Mouse (Mus musculus) hindbrain, postnatal 0 days (tissue): ENCODE measurements at regions not wholly inside any gene's neighbourhood (a gene's known extent, or its start where the extent isn't known, plus 50 kb on each side); places are given as distances from the start of the nearest gene placed in this dataset.

Source experiments
- ATAC-seq: fragments of 200-750 bp; cut with Nextera tagmentation; 2 replicates; pipeline ENCODE4 v1.8.0; 2017; ENCODE audit warnings: mild to moderate bottlenecking, moderate TSS enrichment, moderate library complexity
- DNase-seq: peaks from one replicate; pipeline ENCODE4 v3.0.0-alpha.2; 2015; ENCODE audit warnings: low spot score
- H3K27ac ChIP-seq: fragments of 300-500 bp; sonication (generic); 2 replicates; pipeline ENCODE4 v1.5.1; 2014; ENCODE audit warnings: mild to moderate bottlenecking
- H3K27me3 ChIP-seq: fragments of 300-500 bp; sonication (generic); 2 replicates; pipeline ENCODE4 v1.6.1; 2014; ENCODE audit warnings: low read length, mixed read lengths; ENCODE audit not compliant: insufficient read depth
- H3K36me3 ChIP-seq: fragments of 300-500 bp; sonication (generic); 2 replicates; pipeline ENCODE4 v1.6.1; 2014; ENCODE audit warnings: low read length, mixed read lengths; ENCODE audit not compliant: insufficient read depth
- H3K4me1 ChIP-seq: fragments of 300-500 bp; sonication (generic); 2 replicates; pipeline ENCODE4 v1.6.1; 2014; ENCODE audit warnings: antibody characterized with exemption, low read length, mixed read lengths; ENCODE audit not compliant: insufficient read depth
- H3K4me2 ChIP-seq: fragments of 300-500 bp; sonication (generic); 2 replicates; pipeline ENCODE4 v1.6.1; 2014; ENCODE audit warnings: low read depth, mild to moderate bottlenecking, low read length, moderate library complexity, mixed read lengths
- H3K4me3 ChIP-seq: fragments of 300-500 bp; sonication (generic); 2 replicates; pipeline ENCODE4 v1.5.1; 2014; ENCODE audit warnings: low read length
- H3K9ac ChIP-seq: fragments of 300-500 bp; sonication (generic); replicated peaks from 2 replicates; pipeline ENCODE4 v1.6.1; 2014; ENCODE audit warnings: mild to moderate bottlenecking, low read length, moderate library complexity, mixed read lengths
- H3K9me3 ChIP-seq: fragments of 300-500 bp; sonication (generic); 2 replicates; pipeline ENCODE4 v1.6.1; 2016; ENCODE audit warnings: low read length, mixed read lengths
- CTCF ChIP-seq: IDR thresholded peaks from 2 replicates; pipeline ENCODE4 v1.5.1; 2016; ENCODE audit warnings: antibody characterized with exemption, control low read depth, low read depth
- WGBS: fragments of 180-500 bp; shearing (Covaris S2); extraction: QIAGEN DNeasy Blood & Tissue Kit; methylation state at CpG from one replicate; pipeline ENCODE4 v1.1.7; 2014; 5-methylcytosine and 5-hydroxymethylcytosine counted together

DNA sequence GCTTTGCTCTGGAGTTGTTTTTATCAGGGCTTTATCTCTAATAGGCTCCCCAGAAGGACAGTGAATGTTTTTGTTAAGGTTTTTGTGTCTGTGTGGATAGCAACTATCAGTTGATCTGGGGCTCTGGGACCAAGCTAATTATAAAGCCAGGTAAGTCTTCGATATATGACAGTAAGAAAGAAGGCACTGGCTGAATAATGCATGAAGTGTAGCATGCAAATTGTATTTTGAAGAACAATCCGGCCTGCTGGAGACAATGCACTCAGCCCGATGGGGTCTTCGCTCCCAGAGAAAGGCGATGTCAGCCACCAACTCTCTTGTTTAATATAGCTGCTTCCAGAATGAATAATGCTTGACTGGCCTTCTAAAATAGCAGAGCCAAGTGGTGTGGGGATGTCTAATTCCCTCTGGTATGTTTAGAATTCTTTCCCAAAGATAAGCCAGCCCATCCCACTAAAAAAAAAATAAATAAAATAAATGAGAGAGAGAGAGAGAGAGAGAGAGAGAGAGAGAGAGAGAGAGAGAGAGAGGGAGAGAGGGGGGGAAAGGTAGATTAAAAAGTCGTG is 68.6 kb downstream of the Dad1 start:
- Histone ChIP-seq H3K9ac (no peak overlapping the region), H3K27ac (no peak overlapping the region), H3K4me2 (no peak overlapping the region), H3K27me3 (no peaks in the 10 kb centered on the region), H3K4me3 (no peak overlapping the region), H3K9me3 (no peaks in the 10 kb centered on the region), H3K36me3 (no peaks in the 10 kb centered on the region), H3K4me1 (peaks cover 16% of the 10 kb centered on the region; the same call in 1 of the 2 replicates)
- WGBS = 21% methylated on average over 6 of the region's 6 CpGs
- ATAC-seq = no peak
- no peak for TF ChIP-seq CTCF
- no peak for DNase-seq

DNA sequence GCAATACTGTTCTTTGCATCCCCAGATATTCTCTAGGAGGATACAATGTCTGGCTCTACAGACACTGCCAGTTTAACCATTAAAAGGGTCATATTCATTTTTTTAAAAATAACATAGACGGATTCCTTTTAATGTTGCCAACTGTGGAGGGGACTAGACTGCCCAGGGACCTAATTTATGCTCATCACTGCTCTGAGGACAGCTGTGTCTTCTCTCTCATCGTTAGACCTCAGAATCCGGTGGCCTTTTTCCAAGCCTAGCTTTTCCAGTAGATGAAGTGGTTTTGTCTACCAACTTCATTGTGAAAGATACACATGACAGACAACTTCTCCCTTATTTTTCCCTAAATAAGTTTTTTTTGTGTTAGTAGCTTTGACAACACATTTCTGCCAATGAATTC is 70.0 kb downstream of the Dad1 start:
- Histone ChIP-seq H3K4me1 (peaks cover 16% of the 10 kb centered on the region; the same call in 1 of the 2 replicates), H3K27me3 (no peaks in the 10 kb centered on the region), H3K9ac (no peak overlapping the region), H3K4me3 (no peak overlapping the region), H3K27ac (no peak overlapping the region), H3K9me3 (no peaks in the 10 kb centered on the region), H3K36me3 (no peaks in the 10 kb centered on the region), H3K4me2 (no peak overlapping the region)
- ATAC-seq = no peak
- no peak for TF ChIP-seq CTCF
- no peak for DNase-seq
- WGBS = 59% methylated on average over 3 of the region's 3 CpGs

GRCm38 (mm10) chr14:54182838-54183237 is 71.1 kb downstream of the Dad1 start:
- WGBS = 57% methylated on average over 10 of the region's 10 CpGs
- DNase-seq = no peak
- TF ChIP-seq CTCF = no peak
- H3K4me1 ChIP-seq = peaks cover 16% of the 10 kb centered on the region; the same call in 1 of the 2 replicates
- ATAC-seq = no peak
- H3K9me3 ChIP-seq = no peaks in the 10 kb centered on the region
- H3K27me3 ChIP-seq = no peaks in the 10 kb centered on the region
- no peak overlapping the region for H3K9ac ChIP-seq
- no peak overlapping the region for H3K4me3 ChIP-seq
- no peaks in the 10 kb centered on the region for H3K36me3 ChIP-seq
- H3K27ac ChIP-seq = no peak overlapping the region
- H3K4me2 ChIP-seq = no peak overlapping the region

DNA sequence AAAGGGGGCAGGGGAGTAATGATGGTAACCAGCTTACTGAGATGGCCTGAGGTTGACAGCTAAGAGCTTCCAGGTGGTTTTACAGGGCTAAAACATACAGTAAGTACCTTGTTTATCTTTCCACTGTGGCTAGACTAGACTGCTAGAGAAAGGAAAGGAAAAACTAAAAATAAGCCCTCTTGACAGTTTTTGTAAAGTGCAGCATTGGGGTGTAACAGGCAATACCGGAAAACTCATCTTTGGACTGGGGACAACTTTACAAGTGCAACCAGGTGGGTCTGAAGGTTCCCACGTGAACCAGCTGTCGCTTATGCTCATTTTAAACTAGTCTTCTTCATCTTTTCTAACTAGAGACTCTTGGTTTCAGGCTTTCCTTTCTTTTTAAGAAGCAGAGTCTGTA is 72.6 kb downstream of the Dad1 start:
- DNase-seq (no peak), ATAC-seq (no peak)
- H3K9me3 ChIP-seq = no peaks in the 10 kb centered on the region
- no peak overlapping the region for H3K9ac ChIP-seq
- no peak for TF ChIP-seq CTCF
- no peaks in the 10 kb centered on the region for H3K36me3 ChIP-seq
- 94% methylated on average over 3 of the region's 3 CpGs for WGBS
- H3K4me1 ChIP-seq = peaks cover 16% of the 10 kb centered on the region; the same call in 1 of the 2 replicates
- no peak overlapping the region for H3K4me2 ChIP-seq
- no peak overlapping the region for H3K4me3 ChIP-seq
- H3K27ac ChIP-seq = 0 out of 2 replicates have a peak overlapping the region, but pooled peaks have one; percentile 26
- H3K27me3 ChIP-seq = no peaks in the 10 kb centered on the region

- Histone ChIP-seq H3K9me3 (no peaks in the 10 kb centered on the region), H3K9ac (no peak overlapping the region), H3K36me3 (no peaks in the 10 kb centered on the region), H3K27ac (no peak overlapping the region; the same call in 1 of the 2 replicates), H3K4me3 (no peak overlapping the region), H3K27me3 (no peaks in the 10 kb centered on the region), H3K4me2 (no peak overlapping the region), H3K4me1 (peaks cover 12% of the 10 kb centered on the region; the same call in 1 of the 2 replicates)
- peak; percentile 50; the same call in 1 of the 2 replicates for ATAC-seq
- DNase-seq = peak; percentile 43
- WGBS = 69% methylated on average over 3 of the region's 3 CpGs
- TF ChIP-seq CTCF = no peak
Observed at GRCm38 (mm10) chr14:54180754-54181153, 73.2 kb downstream of the Dad1 start.

- TF ChIP-seq CTCF = no peak
- no peaks in the 10 kb centered on the region for H3K36me3 ChIP-seq
- H3K27ac ChIP-seq = peak overlapping the region; percentile 20; the same call in 1 of the 2 replicates
- no peaks in the 10 kb centered on the region for H3K9me3 ChIP-seq
- H3K4me3 ChIP-seq = no peak overlapping the region
- peak; percentile 32 for DNase-seq
- no peak overlapping the region for H3K9ac ChIP-seq
- no peak for ATAC-seq
- H3K4me2 ChIP-seq = no peak overlapping the region
- 39% methylated on average over 3 of the region's 3 CpGs for WGBS
- peaks cover 11% of the 10 kb centered on the region; the same call in 1 of the 2 replicates for H3K4me1 ChIP-seq
- H3K27me3 ChIP-seq = no peaks in the 10 kb centered on the region
Observed at GRCm38 (mm10) chr14:54180271-54180670, 73.6 kb downstream of the Dad1 start.

DNA sequence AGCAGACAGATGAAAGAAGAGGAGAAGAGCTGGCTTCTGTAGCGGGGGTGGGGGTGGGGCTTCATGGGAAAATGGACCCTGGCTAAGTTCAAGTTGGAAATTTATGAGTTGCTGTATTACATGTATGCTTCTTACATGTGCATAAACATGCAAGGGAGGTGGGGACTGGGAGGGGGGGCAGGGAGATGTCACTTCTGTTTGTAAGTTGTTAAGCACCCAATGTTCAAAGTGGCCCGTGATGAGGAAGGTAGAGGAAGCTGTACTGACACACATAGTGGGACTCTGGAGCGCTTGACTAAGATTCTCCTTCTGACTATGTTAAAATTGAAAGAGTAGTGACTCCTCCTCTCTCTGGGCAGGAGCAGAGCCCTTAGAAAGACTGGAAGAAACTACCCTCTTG is 75.0 kb downstream of the Dad1 start:
- H3K27ac ChIP-seq = no peak overlapping the region
- H3K9ac ChIP-seq = no peak overlapping the region
- no peaks in the 10 kb centered on the region for H3K9me3 ChIP-seq
- ATAC-seq (no peak), DNase-seq (no peak)
- H3K27me3 ChIP-seq = no peaks in the 10 kb centered on the region
- peaks cover 8% of the 10 kb centered on the region; the same call in 1 of the 2 replicates for H3K4me1 ChIP-seq
- no peak for TF ChIP-seq CTCF
- H3K4me3 ChIP-seq = no peak overlapping the region
- H3K4me2 ChIP-seq = no peak overlapping the region
- 98% methylated on average over 3 of the region's 3 CpGs for WGBS
- no peaks in the 10 kb centered on the region for H3K36me3 ChIP-seq
